Mouse (Mus musculus): Measurements from ENCODE around the gene Rnf144a.

- TF ChIP-seq CTCF (IDR thresholded peaks at IDR 0.05; ENCODE audit: borderline replicate concordance, insufficient read depth, low read length) (no peak), POLR2A (IDR thresholded peaks at IDR 0.05; ENCODE audit: low read depth, low read length) (no peak)
These were observed 75.9 kb downstream of the Rnf144a start for GRCm38 (mm10) chr12:26339181-26339580.

All from embryonic fibroblast, embryonic 13.5 days (primary cell).